Mouse (Mus musculus): ENCODE measurements at regions not wholly inside any gene's neighbourhood (a gene's known extent, or its start where the extent isn't known, plus 50 kb on each side); places are given as distances from the start of the nearest gene placed in this dataset.
A peak's percentile ranks its signal among the peaks of the same experiment; 100 is the strongest.
"Not testable (repeated sequence)": the region's sequence is repeated elsewhere in the genome, so short reads cannot be mapped to it uniquely, and the experiment has no call there.

GRCm38 (mm10) chr19:32972116-32972515, 214.8 kb downstream of the Pten start:
- DNase-seq (ENCODE audit: low read depth, low spot score), result no peak

GRCm38 (mm10) chr19:32973130-32973529, 215.8 kb downstream of the Pten start:
- DNase-seq (ENCODE audit: low read depth, low spot score), result no peak

- no peak for DNase-seq (ENCODE audit: low read depth, low spot score)
Measured at GRCm38 (mm10) chr19:32974778-32975240, 217.5 kb downstream of the Pten start.

GRCm38 (mm10) chr19:32975303-32975702, 218.0 kb downstream of the Pten start:
- no peak for DNase-seq (ENCODE audit: low read depth, low spot score)

- DNase-seq (ENCODE audit: low read depth, low spot score), result no peak
Measured at GRCm38 (mm10) chr19:32976507-32976906, 219.2 kb downstream of the Pten start.

- DNase-seq (ENCODE audit: low read depth, low spot score), result no peak
Measured at GRCm38 (mm10) chr19:32978037-32978745, 220.9 kb downstream of the Pten start.

GRCm38 (mm10) chr19:32980142-32980541, 222.8 kb downstream of the Pten start:
- DNase-seq (ENCODE audit: low read depth, low spot score), result no peak

GRCm38 (mm10) chr19:32988713-32989112, 231.4 kb downstream of the Pten start:
- DNase-seq (ENCODE audit: low read depth, low spot score), result no peak

GRCm38 (mm10) chr19:32989346-32989745, 232.0 kb downstream of the Pten start:
- DNase-seq (ENCODE audit: low read depth, low spot score), result no peak

- peak; percentile 45 for DNase-seq (ENCODE audit: low read depth, low spot score)
Measured at GRCm38 (mm10) chr19:32990576-32990975, 233.3 kb downstream of the Pten start.

GRCm38 (mm10) chr19:32998576-32999170, 241.4 kb downstream of the Pten start:
- DNase-seq (ENCODE audit: low read depth, low spot score), result no peak

GRCm38 (mm10) chr19:33007582-33007981, 250.3 kb downstream of the Pten start:
- no peak for DNase-seq (ENCODE audit: low read depth, low spot score)

GRCm38 (mm10) chr19:33008076-33008475, 250.8 kb downstream of the Pten start:
- no peak for DNase-seq (ENCODE audit: low read depth, low spot score)

GRCm38 (mm10) chr19:33008794-33009193, 251.5 kb downstream of the Pten start:
- no peak for DNase-seq (ENCODE audit: low read depth, low spot score)

- no peak for DNase-seq (ENCODE audit: low read depth, low spot score)
Measured at GRCm38 (mm10) chr19:33010886-33011446, 253.7 kb downstream of the Pten start.

GRCm38 (mm10) chr19:33014879-33015278, 257.6 kb downstream of the Pten start:
- DNase-seq (ENCODE audit: low read depth, low spot score), result not testable (repeated sequence)

- DNase-seq (ENCODE audit: low read depth, low spot score), result no peak
Measured at GRCm38 (mm10) chr19:33021161-33021560, 263.9 kb downstream of the Pten start.

- no peak for DNase-seq (ENCODE audit: low read depth, low spot score)
Measured at GRCm38 (mm10) chr19:33022839-33023428, 265.6 kb downstream of the Pten start.

- no peak for DNase-seq (ENCODE audit: low read depth, low spot score)
Measured at GRCm38 (mm10) chr19:33029688-33030444, 272.6 kb downstream of the Pten start.

GRCm38 (mm10) chr19:33040512-33040911, 283.2 kb downstream of the Pten start:
- DNase-seq (ENCODE audit: low read depth, low spot score), result no peak

GRCm38 (mm10) chr19:33040991-33041390, 283.7 kb downstream of the Pten start:
- DNase-seq (ENCODE audit: low read depth, low spot score), result no peak

- DNase-seq (ENCODE audit: low read depth, low spot score), result peak; percentile 61
Measured at GRCm38 (mm10) chr19:33042760-33043159, 285.5 kb downstream of the Pten start.

Data from A20 (cell line).